Mouse (Mus musculus): ENCODE results near the gene 2700049A03Rik. TPM values are rescaled to one million over a fixed set of nuclear protein-coding genes. Genes with fewer than 3 reads are reported as not detected.
A peak's percentile ranks its signal among the peaks of the same experiment; 100 is the strongest.

The 2700049A03Rik gene
- polyA plus RNA-seq, 1 experiment from 2014 or later, result 15.0 TPM

- peaks cover 27% of the 10 kb centered on the region for H3K36me3 ChIP-seq
- peaks cover 44% of the 10 kb centered on the region for H3K4me1 ChIP-seq (replicated peaks)
- ATAC-seq, result no peak
- H3K27ac ChIP-seq, result no peak overlapping the region
- H3K4me3 ChIP-seq (replicated peaks), result peak overlapping the region; percentile 82
- H3K4me2 ChIP-seq (replicated peaks), result peak overlapping the region; percentile 88
- H3K9me3 ChIP-seq, result no peaks in the 10 kb centered on the region
- H3K27me3 ChIP-seq, result no peaks in the 10 kb centered on the region
- 11% methylated on average over 11 of the region's 11 CpGs for WGBS
- H3K9ac ChIP-seq (replicated peaks), result peak overlapping the region; percentile 86
These were observed 1.0 kb downstream of the 2700049A03Rik start for GRCm38 (mm10) chr12:71137686-71138085.

DNA sequence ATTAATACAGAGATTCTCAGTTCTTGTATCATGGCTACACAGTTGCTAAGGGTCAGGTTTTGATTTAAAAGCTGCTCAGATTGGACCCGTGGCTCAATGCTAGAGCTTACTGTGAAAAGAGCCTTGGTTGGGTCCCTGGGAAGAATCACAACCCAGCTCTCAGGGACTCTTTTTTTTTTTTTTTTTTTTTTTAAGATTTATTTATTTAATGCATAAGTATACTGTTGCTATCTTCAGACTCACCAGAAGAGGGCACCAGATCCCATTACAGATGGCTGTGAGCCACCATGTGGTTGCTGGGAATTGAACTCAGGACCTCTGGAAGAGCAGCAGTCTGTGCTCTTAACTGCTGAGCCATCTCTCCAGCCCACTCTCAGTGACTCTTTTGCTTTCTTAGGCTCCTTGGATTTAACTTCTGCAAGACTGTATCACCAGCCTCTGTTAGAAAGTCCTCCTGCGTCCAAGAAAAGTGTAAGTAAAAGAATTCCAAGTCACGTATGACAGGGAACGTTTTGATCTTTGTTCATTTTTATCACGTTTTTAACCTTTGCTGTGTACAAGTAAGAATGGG is 2.7 kb downstream of the 2700049A03Rik start:
- H3K36me3 ChIP-seq, result peaks cover 39% of the 10 kb centered on the region
- peaks cover 44% of the 10 kb centered on the region for H3K4me1 ChIP-seq (replicated peaks)
- H3K4me3 ChIP-seq (replicated peaks), result no peak overlapping the region
- H3K27ac ChIP-seq, result no peak overlapping the region
- no peak for ATAC-seq
- no peak overlapping the region for H3K9ac ChIP-seq (replicated peaks)
- no peaks in the 10 kb centered on the region for H3K27me3 ChIP-seq
- peak overlapping the region; percentile 88; the same call in 1 of the 2 replicates for H3K4me2 ChIP-seq (replicated peaks)
- no peaks in the 10 kb centered on the region for H3K9me3 ChIP-seq
- 78% methylated on average over 5 of the region's 5 CpGs for WGBS

GRCm38 (mm10) chr12:71141189-71141588 is 4.5 kb downstream of the 2700049A03Rik start:
- H3K4me1 ChIP-seq (replicated peaks), result peaks cover 30% of the 10 kb centered on the region
- no peak for ATAC-seq
- H3K27me3 ChIP-seq, result no peaks in the 10 kb centered on the region
- peaks cover 56% of the 10 kb centered on the region for H3K36me3 ChIP-seq
- H3K4me2 ChIP-seq (replicated peaks), result no peak overlapping the region
- H3K9me3 ChIP-seq, result no peaks in the 10 kb centered on the region
- H3K9ac ChIP-seq (replicated peaks), result no peak overlapping the region
- H3K4me3 ChIP-seq (replicated peaks), result no peak overlapping the region
- no peak overlapping the region for H3K27ac ChIP-seq

- H3K9ac ChIP-seq (replicated peaks), result no peak overlapping the region
- peaks cover 80% of the 10 kb centered on the region for H3K36me3 ChIP-seq
- no peak overlapping the region for H3K27ac ChIP-seq
- H3K4me3 ChIP-seq (replicated peaks), result no peak overlapping the region
- H3K9me3 ChIP-seq, result no peaks in the 10 kb centered on the region
- no peak for ATAC-seq
- WGBS, result 91% methylated on average over 3 of the region's 3 CpGs
- no peaks in the 10 kb centered on the region for H3K4me1 ChIP-seq (replicated peaks)
- H3K4me2 ChIP-seq (replicated peaks), result no peak overlapping the region
- H3K27me3 ChIP-seq, result no peaks in the 10 kb centered on the region
These were observed 11.0 kb downstream of the 2700049A03Rik start for GRCm38 (mm10) chr12:71147641-71148040.

GRCm38 (mm10) chr12:71148801-71149200 is 12.2 kb downstream of the 2700049A03Rik start:
- Histone ChIP-seq H3K4me3 (replicated peaks) (no peak overlapping the region), H3K36me3 (peaks cover 81% of the 10 kb centered on the region), H3K27ac (no peak overlapping the region), H3K4me2 (replicated peaks) (no peak overlapping the region), H3K9me3 (no peaks in the 10 kb centered on the region), H3K4me1 (replicated peaks) (no peaks in the 10 kb centered on the region), H3K9ac (replicated peaks) (no peak overlapping the region), H3K27me3 (no peaks in the 10 kb centered on the region)
- ATAC-seq, result no peak
- WGBS, result 98% methylated on average over 9 of the region's 9 CpGs

GRCm38 (mm10) chr12:71149456-71149855 is 12.8 kb downstream of the 2700049A03Rik start:
- Histone ChIP-seq H3K27ac (no peak overlapping the region), H3K4me3 (replicated peaks) (no peak overlapping the region), H3K36me3 (peaks cover 78% of the 10 kb centered on the region), H3K4me1 (replicated peaks) (no peaks in the 10 kb centered on the region), H3K9me3 (no peaks in the 10 kb centered on the region), H3K4me2 (replicated peaks) (no peak overlapping the region), H3K9ac (replicated peaks) (no peak overlapping the region), H3K27me3 (no peaks in the 10 kb centered on the region)
- ATAC-seq, result no peak
- 88% methylated on average over 6 of the region's 6 CpGs for WGBS

- Histone ChIP-seq H3K4me2 (replicated peaks) (no peak overlapping the region), H3K36me3 (peaks cover 77% of the 10 kb centered on the region), H3K9ac (replicated peaks) (no peak overlapping the region), H3K27me3 (no peaks in the 10 kb centered on the region), H3K4me3 (replicated peaks) (no peak overlapping the region), H3K9me3 (no peaks in the 10 kb centered on the region), H3K27ac (no peak overlapping the region), H3K4me1 (replicated peaks) (no peaks in the 10 kb centered on the region)
- 96% methylated on average over 8 of the region's 8 CpGs for WGBS
- ATAC-seq, result no peak
These were observed 13.5 kb downstream of the 2700049A03Rik start for GRCm38 (mm10) chr12:71150167-71150566.

DNA sequence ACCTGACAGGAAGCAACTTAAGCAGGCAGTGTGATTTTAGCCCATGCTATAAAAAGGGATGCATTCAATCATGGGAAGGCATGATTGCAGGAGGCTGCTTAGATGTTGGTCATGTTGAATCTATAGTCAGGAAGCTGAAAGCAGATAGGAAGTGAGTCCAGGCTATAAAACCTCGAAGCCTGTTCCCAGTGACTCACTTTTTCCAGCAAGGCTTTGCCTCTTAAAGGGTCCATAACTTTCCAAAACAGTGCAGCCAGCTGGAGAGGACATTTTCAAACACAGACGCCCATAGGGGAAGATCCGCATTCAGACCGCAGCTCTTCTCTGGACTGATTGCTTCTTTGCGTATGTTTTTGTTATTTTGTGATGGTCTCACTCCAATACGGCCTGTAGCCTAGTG is 18.3 kb downstream of the 2700049A03Rik start:
- Histone ChIP-seq H3K36me3 (peaks cover 77% of the 10 kb centered on the region), H3K9ac (replicated peaks) (no peak overlapping the region), H3K4me3 (replicated peaks) (no peak overlapping the region), H3K9me3 (no peaks in the 10 kb centered on the region), H3K4me1 (replicated peaks) (no peaks in the 10 kb centered on the region), H3K27me3 (no peaks in the 10 kb centered on the region), H3K4me2 (replicated peaks) (no peak overlapping the region), H3K27ac (no peak overlapping the region)
- WGBS, result 95% methylated on average over 6 of the region's 6 CpGs
- no peak for ATAC-seq

DNA sequence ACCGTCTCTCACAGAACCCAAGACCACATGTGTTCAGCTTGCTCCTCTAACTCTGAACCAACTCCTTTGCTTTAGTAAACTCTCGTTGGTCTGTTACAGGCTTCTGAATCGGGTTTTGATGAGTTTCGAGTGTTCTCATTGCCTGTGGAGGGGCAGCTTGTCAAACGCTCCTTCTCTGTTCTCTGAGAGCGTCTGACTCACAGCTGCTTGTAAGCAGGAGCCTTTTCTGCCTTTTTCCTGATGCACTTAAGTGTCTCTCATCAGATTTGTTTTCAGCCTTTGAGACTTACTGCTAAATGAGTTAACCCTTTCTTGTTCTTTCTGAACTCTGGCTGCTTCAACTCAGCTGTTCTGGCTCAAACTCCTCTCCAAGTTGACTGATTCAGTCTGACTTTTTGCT is 21.3 kb downstream of the 2700049A03Rik start:
- ATAC-seq, result no peak
- Histone ChIP-seq H3K4me3 (replicated peaks) (no peak overlapping the region), H3K4me1 (replicated peaks) (no peaks in the 10 kb centered on the region), H3K36me3 (peaks cover 77% of the 10 kb centered on the region), H3K27me3 (no peaks in the 10 kb centered on the region), H3K4me2 (replicated peaks) (no peak overlapping the region), H3K27ac (no peak overlapping the region), H3K9ac (replicated peaks) (no peak overlapping the region), H3K9me3 (no peaks in the 10 kb centered on the region)
- 87% methylated on average over 6 of the region's 6 CpGs for WGBS

DNA sequence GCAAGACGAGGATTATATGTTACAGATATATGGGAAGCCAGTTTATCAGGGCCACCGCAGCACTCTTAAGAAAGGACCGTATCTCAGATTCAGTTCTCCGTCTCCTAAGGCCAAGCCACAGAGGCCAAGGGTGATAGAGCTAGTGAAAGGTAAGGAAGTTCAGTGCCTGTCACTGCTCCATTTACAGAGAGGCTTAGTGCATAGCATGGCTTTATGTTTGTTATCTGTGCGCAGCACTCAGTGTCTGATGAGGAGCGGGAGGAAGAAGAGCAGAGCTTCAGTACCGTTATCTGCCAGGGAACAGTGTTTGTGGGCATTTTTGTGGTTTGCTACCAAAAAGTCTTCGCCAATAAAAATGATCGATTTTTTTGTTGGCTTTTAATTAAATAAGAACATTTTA is 27.8 kb downstream of the 2700049A03Rik start:
- Histone ChIP-seq H3K36me3 (peaks cover 69% of the 10 kb centered on the region), H3K27ac (no peak overlapping the region), H3K9ac (replicated peaks) (no peak overlapping the region), H3K4me3 (replicated peaks) (no peak overlapping the region), H3K9me3 (no peaks in the 10 kb centered on the region), H3K27me3 (no peaks in the 10 kb centered on the region), H3K4me2 (replicated peaks) (no peak overlapping the region), H3K4me1 (replicated peaks) (no peaks in the 10 kb centered on the region)
- no peak for ATAC-seq
- WGBS, result 94% methylated on average over 9 of the region's 9 CpGs

- H3K9me3 ChIP-seq, result no peaks in the 10 kb centered on the region
These were observed 33.3 kb downstream of the 2700049A03Rik start for GRCm38 (mm10) chr12:71169911-71170310.

DNA sequence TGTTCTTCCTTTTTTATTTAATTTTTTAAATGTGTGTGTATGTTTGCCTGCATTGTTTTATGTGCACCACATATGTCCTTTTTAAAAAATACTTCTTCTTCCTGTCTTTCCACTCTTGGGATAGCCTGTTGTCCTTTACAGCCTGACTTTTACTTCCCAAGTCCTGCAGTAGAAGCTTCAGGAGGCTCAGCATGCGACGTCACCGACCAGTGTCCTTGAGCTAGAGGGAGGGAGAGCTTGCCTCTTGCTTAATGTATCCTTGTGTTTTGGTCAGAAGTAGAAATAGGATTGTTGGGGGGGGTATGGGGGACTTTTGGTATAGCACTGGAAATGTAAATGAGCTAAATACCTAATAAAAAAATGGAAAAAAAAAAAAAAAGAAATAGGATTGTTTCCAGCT is 47.1 kb downstream of the 2700049A03Rik start:
- Histone ChIP-seq H3K9ac (replicated peaks) (no peak overlapping the region), H3K27me3 (no peaks in the 10 kb centered on the region), H3K9me3 (no peaks in the 10 kb centered on the region), H3K27ac (no peak overlapping the region), H3K36me3 (peaks cover 58% of the 10 kb centered on the region), H3K4me3 (replicated peaks) (no peak overlapping the region), H3K4me2 (replicated peaks) (no peak overlapping the region), H3K4me1 (replicated peaks) (no peaks in the 10 kb centered on the region)
- no peak for ATAC-seq
- WGBS, result 95% methylated on average over 3 of the region's 3 CpGs

More at GRCm38 (mm10) chr12:71169911-71170310, 33.3 kb downstream of the 2700049A03Rik start:
- Histone ChIP-seq H3K9ac (replicated peaks) (no peak overlapping the region), H3K27me3 (no peaks in the 10 kb centered on the region), H3K4me2 (replicated peaks) (no peak overlapping the region), H3K4me3 (replicated peaks) (no peak overlapping the region), H3K27ac (no peak overlapping the region), H3K4me1 (replicated peaks) (no peaks in the 10 kb centered on the region), H3K36me3 (peaks cover 62% of the 10 kb centered on the region)
- ATAC-seq, result no peak
- 88% methylated on average over 1 of the region's 1 CpGs for WGBS

DNA sequence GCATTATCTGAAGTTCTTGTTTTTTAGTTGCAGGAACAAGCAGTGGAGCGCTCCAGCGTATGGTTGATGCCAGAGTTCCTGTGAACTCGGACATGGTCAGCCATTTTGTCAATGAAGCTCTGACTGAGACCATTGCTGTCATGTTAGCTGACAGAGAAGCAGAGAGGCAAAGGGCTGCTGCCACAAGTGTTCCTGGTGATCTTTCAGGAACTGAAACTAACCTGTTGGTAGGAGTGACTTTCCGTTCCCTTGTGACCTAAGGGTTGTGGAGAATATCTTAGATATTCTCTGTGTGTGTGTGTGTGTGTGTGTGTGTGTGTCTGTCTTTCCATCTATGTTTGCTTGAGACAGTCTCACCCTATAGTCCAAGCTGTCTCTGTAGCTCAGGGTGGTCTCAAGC is 47.7 kb downstream of the 2700049A03Rik start:
- Histone ChIP-seq H3K9ac (replicated peaks) (no peak overlapping the region), H3K36me3 (peaks cover 59% of the 10 kb centered on the region), H3K9me3 (no peaks in the 10 kb centered on the region), H3K4me2 (replicated peaks) (no peak overlapping the region), H3K4me1 (replicated peaks) (no peaks in the 10 kb centered on the region), H3K4me3 (replicated peaks) (no peak overlapping the region), H3K27me3 (no peaks in the 10 kb centered on the region), H3K27ac (no peak overlapping the region)
- no peak for ATAC-seq
- 94% methylated on average over 4 of the region's 4 CpGs for WGBS
